Mouse (Mus musculus): Measurements from ENCODE around the gene Fuk. TPM values are rescaled to one million over a fixed set of nuclear protein-coding genes. Genes with fewer than 3 reads are reported as not detected.
"Not testable (repeated sequence)": the region's sequence is repeated elsewhere in the genome, so short reads cannot be mapped to it uniquely, and the experiment has no call there.

Gene Fuk
- polyA plus RNA-seq, 1 experiment from 2014 or later, result 6.9 TPM

DNA sequence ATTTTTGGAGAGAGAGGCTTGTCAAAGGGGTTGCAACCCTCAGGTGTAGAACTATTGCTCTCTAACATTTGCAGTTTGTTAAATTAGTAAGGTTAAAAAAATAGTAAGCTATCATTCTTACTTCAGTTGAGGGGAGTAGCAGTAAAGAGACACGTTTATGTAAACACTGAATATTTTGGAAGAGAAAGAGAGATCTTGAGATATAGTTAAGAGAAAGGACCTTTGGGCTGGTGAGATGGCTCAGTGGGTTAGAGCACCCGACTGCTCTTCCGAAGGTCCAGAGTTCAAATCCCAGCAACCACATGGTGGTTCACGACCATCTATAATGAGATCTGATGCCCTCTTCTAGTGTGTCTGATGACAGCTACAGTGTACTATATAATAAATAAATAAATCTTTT, 46.2 kb downstream of the Fuk start:
- peaks cover 96% of the 10 kb centered on the region for H3K36me3 ChIP-seq
- not testable (repeated sequence) for H3K4me1 ChIP-seq (replicated peaks); H3K9me3 ChIP-seq; H3K9ac ChIP-seq; H3K27ac ChIP-seq (replicated peaks); H3K27me3 ChIP-seq; H3K4me2 ChIP-seq; ATAC-seq (ENCODE audit: low read depth); H3K4me3 ChIP-seq
- 92% methylated on average over 4 of the region's 4 CpGs for WGBS

DNA sequence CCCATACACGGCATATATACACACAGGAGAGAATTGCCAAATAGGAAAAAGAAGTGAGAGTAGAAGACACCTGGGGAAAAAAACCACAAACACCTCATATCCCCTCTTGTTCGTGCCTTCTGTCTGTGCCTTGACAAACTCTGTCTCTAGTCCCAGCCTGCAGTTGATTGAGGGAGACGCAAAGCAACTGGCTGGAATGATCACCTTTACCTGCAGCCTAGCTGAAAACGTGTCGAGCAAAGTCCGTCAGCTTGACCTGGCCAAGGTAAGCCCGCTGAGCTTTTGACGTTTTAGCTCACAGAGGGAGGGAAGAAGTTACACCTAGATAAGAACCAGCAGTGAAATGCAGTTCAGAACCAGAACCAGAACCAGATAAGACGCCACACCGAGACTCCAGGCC, 51.1 kb downstream of the Fuk start:
- no peak for ATAC-seq (ENCODE audit: low read depth)
- no peaks in the 10 kb centered on the region for H3K27me3 ChIP-seq
- peaks cover 68% of the 10 kb centered on the region for H3K36me3 ChIP-seq
- no peak overlapping the region for H3K4me3 ChIP-seq
- H3K9ac ChIP-seq, result no peak overlapping the region
- no peaks in the 10 kb centered on the region for H3K9me3 ChIP-seq
- WGBS, result 96% methylated on average over 10 of the region's 10 CpGs
- peaks cover 13% of the 10 kb centered on the region for H3K4me1 ChIP-seq (replicated peaks)
- H3K4me2 ChIP-seq, result no peak overlapping the region
- H3K27ac ChIP-seq (replicated peaks), result no peak overlapping the region

GRCm38 (mm10) chr8:110847645-110848495, 54.4 kb downstream of the Fuk start:
- H3K9me3 ChIP-seq, result no peaks in the 10 kb centered on the region
- no peak overlapping the region for H3K27ac ChIP-seq (replicated peaks)
- peaks cover 54% of the 10 kb centered on the region for H3K36me3 ChIP-seq
- ATAC-seq (ENCODE audit: low read depth), result no peak
- H3K4me1 ChIP-seq (replicated peaks), result peaks cover 33% of the 10 kb centered on the region
- H3K4me2 ChIP-seq, result peak overlapping the region; percentile 80
- no peaks in the 10 kb centered on the region for H3K27me3 ChIP-seq
- peak overlapping the region; percentile 96 for H3K4me3 ChIP-seq
- H3K9ac ChIP-seq, result peak overlapping the region; percentile 81
- WGBS, result 67% methylated on average over 14 of the region's 14 CpGs

DNA sequence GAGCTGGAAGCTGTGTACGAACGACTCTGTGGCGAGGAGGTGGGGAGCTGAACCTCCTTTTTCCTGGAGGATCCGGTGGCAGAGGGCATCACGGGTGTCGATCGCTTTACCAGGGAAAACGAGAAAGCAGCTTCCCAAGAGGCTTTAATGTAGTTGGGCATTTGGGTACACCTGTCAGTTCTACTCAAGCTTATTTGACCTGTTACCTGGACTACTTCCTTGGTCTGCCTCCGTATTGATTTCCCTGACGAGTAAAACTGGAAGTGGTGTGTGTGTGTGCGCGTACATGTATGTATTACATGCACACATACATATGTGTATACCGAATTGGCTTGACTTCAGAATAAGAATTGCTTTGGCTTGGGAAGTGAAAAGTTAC, 55.1 kb downstream of the Fuk start:
- H3K27ac ChIP-seq (replicated peaks), result peak overlapping the region; percentile 94
- H3K4me3 ChIP-seq, result peak overlapping the region; percentile 96
- H3K4me1 ChIP-seq (replicated peaks), result peaks cover 33% of the 10 kb centered on the region
- no peaks in the 10 kb centered on the region for H3K9me3 ChIP-seq
- peak overlapping the region; percentile 80 for H3K4me2 ChIP-seq
- peak overlapping the region; percentile 81 for H3K9ac ChIP-seq
- H3K27me3 ChIP-seq, result no peaks in the 10 kb centered on the region
- ATAC-seq (ENCODE audit: low read depth), result peak; percentile 43; the same call in 1 of the 2 replicates
- 2% methylated on average over 13 of the region's 13 CpGs for WGBS
- H3K36me3 ChIP-seq, result peaks cover 54% of the 10 kb centered on the region

DNA sequence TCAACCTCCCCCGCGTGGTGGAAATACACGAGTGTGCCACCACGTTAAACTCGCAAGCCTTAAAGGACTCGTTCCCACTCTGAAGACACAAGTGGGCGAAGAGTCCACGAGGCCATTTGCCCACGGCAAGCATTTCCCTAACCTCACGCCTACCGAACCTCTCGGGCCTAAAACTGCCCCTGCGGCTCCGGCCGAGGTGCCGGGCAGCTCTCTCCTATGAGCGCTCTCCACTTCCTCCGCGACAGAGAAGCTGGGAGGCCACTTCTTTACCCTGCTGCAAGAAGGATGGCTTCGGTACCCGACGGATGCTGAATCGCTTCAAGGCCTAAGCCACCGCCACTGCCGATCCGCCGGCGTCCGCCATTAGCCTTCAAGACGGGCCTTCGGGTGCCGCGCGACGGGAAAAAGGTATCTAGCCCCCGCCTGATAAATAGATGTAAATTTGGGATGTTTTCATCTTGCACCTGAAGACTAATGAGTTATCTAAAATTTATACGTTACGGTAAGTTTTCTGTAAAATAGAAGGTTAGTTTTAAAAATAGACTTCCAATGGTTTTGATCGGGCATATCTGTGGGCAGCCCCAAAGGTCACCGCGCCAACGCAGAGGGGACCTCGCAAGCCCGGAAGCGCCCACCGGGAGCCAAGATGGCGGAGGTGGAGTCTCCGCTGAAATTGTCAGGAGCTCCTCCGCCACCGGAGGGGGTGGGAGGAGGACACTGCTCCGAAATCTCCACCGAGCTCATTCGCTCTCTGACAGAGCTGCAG, 55.7 kb downstream of the Fuk start, which contains the start of the genes Cog4 and Sf3b3:
Gene Cog4 (plus strand): TSS at position 196 of the 766 bp plus-strand sequence.
Gene Sf3b3 (minus strand): TSS at position 383 of the 766 bp plus-strand sequence.
- Histone ChIP-seq H3K9me3 (no peaks in the 10 kb centered on the region), H3K27ac (replicated peaks) (peak within 1 kb of the TSS; percentile 94), H3K9ac (peak within 1 kb of the TSS; percentile 97), H3K36me3 (peaks cover 52% of the 10 kb centered on the region), H3K4me3 (peak within 1 kb of the TSS; percentile 96), H3K4me2 (peak within 1 kb of the TSS; percentile 80), H3K27me3 (no peaks in the 10 kb centered on the region), H3K4me1 (replicated peaks) (peaks cover 33% of the 10 kb centered on the region)
- WGBS, result under 1% methylated on average over 53 of the region's 53 CpGs
- ATAC-seq (ENCODE audit: low read depth), result peak; percentile 94

GRCm38 (mm10) chr8:110845821-110846404, 56.4 kb downstream of the Fuk start:
- peak overlapping the region; percentile 94 for H3K27ac ChIP-seq (replicated peaks)
- H3K36me3 ChIP-seq, result peaks cover 52% of the 10 kb centered on the region
- ATAC-seq (ENCODE audit: low read depth), result no peak

DNA sequence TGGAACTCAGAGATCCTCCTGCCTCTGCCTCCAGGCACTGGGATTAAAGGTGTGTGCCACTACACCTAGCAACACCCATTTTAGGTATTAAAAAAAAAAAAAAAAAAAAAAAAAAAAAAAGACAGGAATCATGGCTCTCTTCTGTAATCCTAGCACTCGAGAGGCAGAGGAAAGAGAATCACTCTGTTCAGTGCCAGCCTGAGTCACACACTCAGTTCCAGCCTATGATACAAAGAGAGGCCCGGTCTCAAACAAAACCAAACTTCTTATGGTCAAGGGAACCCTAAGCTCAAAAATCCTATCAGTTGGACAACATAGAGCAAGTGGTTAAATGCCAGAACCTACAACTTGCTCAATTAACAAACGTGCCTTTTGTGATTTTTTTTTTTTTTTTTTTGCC, 57.3 kb downstream of the Fuk start:
- Histone ChIP-seq H3K36me3 (peaks cover 52% of the 10 kb centered on the region), H3K27me3 (no peaks in the 10 kb centered on the region), H3K9me3 (no peaks in the 10 kb centered on the region), H3K27ac (replicated peaks) (no peak overlapping the region), H3K9ac (0 out of 2 replicates have a peak overlapping the region, but pooled peaks have one; percentile 97), H3K4me2 (peak overlapping the region; percentile 80), H3K4me1 (replicated peaks) (peaks cover 33% of the 10 kb centered on the region), H3K4me3 (peak overlapping the region; percentile 96; the same call in 1 of the 2 replicates)
- 84% methylated on average over 3 of the region's 3 CpGs for WGBS
- ATAC-seq (ENCODE audit: low read depth), result no peak

More at GRCm38 (mm10) chr8:110845821-110846404, 56.4 kb downstream of the Fuk start:
- 11% methylated on average over 17 of the region's 17 CpGs for WGBS
- H3K4me2 ChIP-seq, result peak overlapping the region; percentile 80
- H3K9me3 ChIP-seq, result no peaks in the 10 kb centered on the region
- peak overlapping the region; percentile 97 for H3K9ac ChIP-seq
- peak overlapping the region; percentile 96 for H3K4me3 ChIP-seq
- H3K4me1 ChIP-seq (replicated peaks), result peaks cover 33% of the 10 kb centered on the region
- H3K27me3 ChIP-seq, result no peaks in the 10 kb centered on the region

- H3K36me3 ChIP-seq, result peaks cover 64% of the 10 kb centered on the region
- 91% methylated on average over 5 of the region's 5 CpGs for WGBS
Observed at GRCm38 (mm10) chr8:110843207-110843606, 59.1 kb downstream of the Fuk start.

DNA sequence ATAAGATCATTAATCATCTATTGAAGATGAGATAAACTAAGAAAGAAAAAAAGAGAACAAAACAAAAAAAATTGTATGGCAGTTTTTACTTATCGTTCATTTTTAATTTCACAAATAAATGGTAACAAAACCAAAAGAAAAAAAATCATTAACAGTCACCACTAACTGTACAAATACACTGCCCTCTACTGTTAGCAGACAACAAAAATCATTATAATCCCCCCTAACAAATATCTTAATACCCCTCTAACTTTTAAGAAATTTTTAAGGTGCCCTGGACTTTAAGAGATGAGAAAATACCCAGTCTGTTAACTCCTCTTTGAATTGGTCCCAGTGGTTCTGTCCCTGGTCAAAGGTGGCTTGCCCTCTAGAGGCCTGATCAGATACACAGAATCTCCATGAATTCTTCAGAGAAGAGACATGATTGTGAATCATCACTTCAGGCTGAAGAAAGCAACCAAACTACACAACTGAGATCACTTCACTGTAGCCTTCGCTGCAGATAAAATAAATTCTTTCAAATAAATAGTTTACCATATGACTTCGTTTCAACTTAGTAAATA, 60.2 kb downstream of the Fuk start:
- Histone ChIP-seq H3K27me3 (no peaks in the 10 kb centered on the region), H3K4me3 (no peak overlapping the region), H3K9ac (no peak overlapping the region), H3K9me3 (no peaks in the 10 kb centered on the region), H3K36me3 (peaks cover 75% of the 10 kb centered on the region), H3K4me1 (replicated peaks) (peaks cover 20% of the 10 kb centered on the region), H3K27ac (replicated peaks) (no peak overlapping the region), H3K4me2 (no peak overlapping the region)
- WGBS, result 93% methylated on average over 3 of the region's 3 CpGs
- ATAC-seq (ENCODE audit: low read depth), result no peak

More at GRCm38 (mm10) chr8:110843207-110843606, 59.1 kb downstream of the Fuk start:
- Histone ChIP-seq H3K9me3 (no peaks in the 10 kb centered on the region), H3K4me1 (replicated peaks) (peaks cover 29% of the 10 kb centered on the region), H3K27ac (replicated peaks) (no peak overlapping the region), H3K9ac (no peak overlapping the region), H3K4me2 (no peak overlapping the region), H3K27me3 (no peaks in the 10 kb centered on the region), H3K4me3 (no peak overlapping the region)
- no peak for ATAC-seq (ENCODE audit: low read depth)

All from neural tube, embryonic 13.5 days (tissue).